Mouse (Mus musculus) E14TG2a.4 (cell line): ENCODE data around the gene Zcrb1.

ENCODE experiments used
- CTCF ChIP-seq: conservative IDR thresholded peaks from 2 replicates; pipeline ENCODE4 v1.5.1; 2014; ENCODE audit warnings: low read length
- NANOG ChIP-seq: IDR thresholded peaks from 2 replicates; pipeline ENCODE4 v1.6.1; 2014; ENCODE audit warnings: borderline replicate concordance, low read length, mixed read lengths

- TF ChIP-seq CTCF (no peak), NANOG (no peak)
Measured at GRCm38 (mm10) chr15:93433811-93434210, 35.7 kb upstream of the Zcrb1 start.
